Mouse (Mus musculus) heart, adult 18-20 months (tissue): Measurements from ENCODE around the gene Cntnap4. TPM values are rescaled to one million over a fixed set of nuclear protein-coding genes. Genes with fewer than 3 reads are reported as not detected.
"Not testable (repeated sequence)": the region's sequence is repeated elsewhere in the genome, so short reads cannot be mapped to it uniquely, and the experiment has no call there.

Experiments
- DNase-seq, 2 experiments: peaks; one replicate each; pipeline ENCODE4 v3.0.0; 2021 to 2022; ENCODE audit warnings: mixed read lengths in 1 of 2
- total RNA-seq, 2 experiments: library from RNA; stranded (reverse); gene quantifications; 2 replicates each; pipeline ENCODE4 v1.2.3; 2021

Gene Cntnap4
- total RNA-seq, 2 experiments from 2014 or later: not detected

GRCm38 (mm10) chr8:112730583-112731432 is 161.0 kb downstream of the Cntnap4 start:
- DNase-seq: no peak

- DNase-seq: no peak
These were observed 165.7 kb downstream of the Cntnap4 start for GRCm38 (mm10) chr8:112735575-112735974.

GRCm38 (mm10) chr8:112743331-112743730 is 173.5 kb downstream of the Cntnap4 start:
- no peak for DNase-seq

- no peak for DNase-seq
These were observed 177.5 kb downstream of the Cntnap4 start for GRCm38 (mm10) chr8:112747296-112747695.

- DNase-seq: no peak
These were observed 185.3 kb downstream of the Cntnap4 start for GRCm38 (mm10) chr8:112755171-112755570.

GRCm38 (mm10) chr8:112803058-112803457 is 233.2 kb downstream of the Cntnap4 start:
- DNase-seq: no peak

- no peak for DNase-seq
These were observed 239.5 kb downstream of the Cntnap4 start for GRCm38 (mm10) chr8:112809382-112809781.

GRCm38 (mm10) chr8:112841057-112841456 is 271.2 kb downstream of the Cntnap4 start:
- no peak for DNase-seq

GRCm38 (mm10) chr8:112849541-112849940 is 279.7 kb downstream of the Cntnap4 start:
- DNase-seq: not testable (repeated sequence)

- DNase-seq: peak; percentile 5 to 6
These were observed 336.7 kb downstream of the Cntnap4 start for GRCm38 (mm10) chr8:112906458-112907112.

- no peak for DNase-seq
These were observed 339.7 kb downstream of the Cntnap4 start for GRCm38 (mm10) chr8:112909527-112909926.

GRCm38 (mm10) chr8:112911422-112911821 is 341.6 kb downstream of the Cntnap4 start:
- DNase-seq: no peak

GRCm38 (mm10) chr8:112922151-112922550 is 352.3 kb downstream of the Cntnap4 start:
- no peak for DNase-seq

GRCm38 (mm10) chr8:112922789-112923188 is 352.9 kb downstream of the Cntnap4 start:
- no peak for DNase-seq
